Comparison of ENCODE assay signal across 20 mouse cellular contexts in genomic region chrX:143250709-143251108, GRCm38 (mm10).
"Had no signal": no experiment of that assay in that cellular context is flagged by ENCODE, and none has a peak within 500 bp of the region (broad histone marks: within the 10 kb centered on the region; RNA-seq: fewer than 3 reads in every experiment).

No protein-coding gene starts in this region.

- H3K4me1 ChIP-seq: limb, embryonic 10.5 days; limb, embryonic 13.5 days; liver, embryonic 12.5 days; liver, embryonic 15.5 days; lung, embryonic 15.5 days; megakaryocyte, embryonic 14.5 days; midbrain, embryonic 10.5 days; neural tube, embryonic 12.5 days; neural tube, embryonic 15.5 days had no signal

- H3K4me3 ChIP-seq: limb, embryonic 10.5 days; limb, embryonic 13.5 days; liver, embryonic 12.5 days; liver, embryonic 15.5 days; lung, embryonic 15.5 days; megakaryocyte, embryonic 14.5 days; midbrain, embryonic 10.5 days; neural tube, embryonic 12.5 days; neural tube, embryonic 15.5 days had no signal

- H3K27ac ChIP-seq: limb, embryonic 10.5 days; limb, embryonic 13.5 days; liver, embryonic 12.5 days; liver, embryonic 15.5 days; lung, embryonic 15.5 days; midbrain, embryonic 10.5 days; neural tube, embryonic 12.5 days; neural tube, embryonic 15.5 days had no signal

- H3K4me2 ChIP-seq: limb, embryonic 13.5 days; liver, embryonic 12.5 days; liver, embryonic 15.5 days; lung, embryonic 15.5 days; neural tube, embryonic 12.5 days; neural tube, embryonic 15.5 days had no signal

- H3K36me3 ChIP-seq: limb, embryonic 10.5 days; limb, embryonic 13.5 days; liver, embryonic 12.5 days; liver, embryonic 15.5 days; lung, embryonic 15.5 days; midbrain, embryonic 10.5 days; neural tube, embryonic 12.5 days; neural tube, embryonic 15.5 days had no signal

- H3K9me3 ChIP-seq: limb, embryonic 10.5 days; limb, embryonic 13.5 days; liver, embryonic 12.5 days; liver, embryonic 15.5 days; lung, embryonic 15.5 days; megakaryocyte, embryonic 14.5 days; midbrain, embryonic 10.5 days; neural tube, embryonic 12.5 days; neural tube, embryonic 15.5 days had no signal

- DNase-seq: kidney, adult 2 months; kidney, postnatal 10 days; kidney, postnatal 36 days; layer of hippocampus, postnatal 36 days; liver; lung, adult 18-20 months; lung, postnatal 10 days; lung, postnatal 36 days; midbrain, embryonic 14.5 days; thymus, adult 18-20 months; thymus, postnatal 36 days had no signal

- H3K27me3 ChIP-seq: liver, embryonic 12.5 days; liver, embryonic 15.5 days; lung, embryonic 15.5 days; neural tube, embryonic 12.5 days; neural tube, embryonic 15.5 days had no signal

- ATAC-seq: liver, embryonic 12.5 days had no signal

- H3K9ac ChIP-seq: limb, embryonic 13.5 days; liver, embryonic 12.5 days; liver, embryonic 15.5 days; lung, embryonic 15.5 days; neural tube, embryonic 12.5 days; neural tube, embryonic 15.5 days had no signal
